In the genomic region with DNA sequence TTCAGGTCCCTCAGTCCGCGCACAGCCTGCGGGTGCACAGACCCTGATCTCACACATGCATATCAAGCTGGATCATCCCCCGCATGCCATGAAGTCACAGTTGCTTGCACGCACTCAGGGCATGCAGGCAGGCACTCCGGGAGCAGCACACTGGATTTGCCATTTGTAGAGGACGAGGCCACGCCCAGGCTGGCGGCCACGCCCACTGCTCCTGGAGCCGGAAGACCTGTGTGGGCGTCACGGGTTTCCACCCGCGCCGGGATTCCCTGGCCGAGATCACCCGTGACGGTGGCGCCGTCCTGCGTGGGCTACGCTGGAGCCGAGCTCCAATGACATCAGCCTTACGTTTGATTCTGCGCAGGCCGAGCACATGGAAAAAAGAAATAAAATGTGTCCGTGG, we compare ENCODE assay signal across 8 mouse cellular contexts. TPM values are rescaled to one million over a fixed set of nuclear protein-coding genes. Genes with fewer than 3 reads are reported as not detected.
DNase-seq lines count a peak whose midpoint lies in the region; ATAC-seq and TF ChIP-seq lines count a peak whose summit lies in the region.

No protein-coding gene starts in this region.

- WGBS in intestine, postnatal 0 days = 2% methylated on average over 28 of the region's 28 CpGs
- 8% methylated on average over 28 of the region's 28 CpGs for WGBS in limb, embryonic 10.5 days
- WGBS in midbrain, embryonic 11.5 days = 8% methylated on average over 28 of the region's 28 CpGs
- WGBS in small intestine, adult 2 months = under 1% methylated on average over 28 of the region's 28 CpGs

- DNase-seq in urinary bladder, adult 18-20 months (ENCODE audit: low spot score in 2 of 2) = peak; percentile 71 to 87
- DNase-seq in urinary bladder, postnatal 10 days (ENCODE audit: low spot score) = no peak
- DNase-seq in embryo, embryonic 9.5 days (ENCODE audit: extremely low spot score) = peak; percentile 76
- DNase-seq in limb, embryonic 10.5 days (ENCODE audit: low spot score) = peak; percentile 83
- DNase-seq in midbrain, embryonic 11.5 days (ENCODE audit: low spot score, missing footprints) = peak; percentile 98

- no peaks in the 10 kb centered on the region for H3K36me3 ChIP-seq in intestine, postnatal 0 days (ENCODE audit: control insufficient read depth, insufficient read depth)
- H3K36me3 ChIP-seq in limb, embryonic 10.5 days = no peaks in the 10 kb centered on the region
- H3K36me3 ChIP-seq in midbrain, embryonic 11.5 days (ENCODE audit: control insufficient read depth, insufficient read depth, low read length) = no peaks in the 10 kb centered on the region
- H3K36me3 ChIP-seq in small intestine, adult 2 months (ENCODE audit: control insufficient read depth, insufficient read depth, low read length) = no peaks in the 10 kb centered on the region

- H3K4me2 ChIP-seq in intestine, postnatal 0 days (replicated peaks; ENCODE audit: low read depth) = peak overlapping the region; percentile 71
- peak overlapping the region; percentile 74 for H3K4me2 ChIP-seq in midbrain, embryonic 11.5 days

- H3K27me3 ChIP-seq in intestine, postnatal 0 days (replicated peaks; ENCODE audit: control insufficient read depth, insufficient read depth, low read length) = no peaks in the 10 kb centered on the region
- H3K27me3 ChIP-seq in limb, embryonic 10.5 days (ENCODE audit: low read depth, poor library complexity, severe bottlenecking) = peaks cover 45% of the 10 kb centered on the region
- peaks cover 44% of the 10 kb centered on the region for H3K27me3 ChIP-seq in midbrain, embryonic 11.5 days (ENCODE audit: control insufficient read depth, insufficient read depth, low read length)
- no peaks in the 10 kb centered on the region for H3K27me3 ChIP-seq in small intestine, adult 2 months (ENCODE audit: control insufficient read depth, insufficient read depth, low read length)

- H3K27ac ChIP-seq in intestine, postnatal 0 days (ENCODE audit: low read depth, low read length) = peak overlapping the region; percentile 62; the same call in 1 of the 2 replicates
- peak overlapping the region; percentile 72 for H3K27ac ChIP-seq in limb, embryonic 10.5 days
- no peak overlapping the region for H3K27ac ChIP-seq in midbrain, embryonic 11.5 days (ENCODE audit: low read depth, low read length)
- H3K27ac ChIP-seq in small intestine, adult 2 months (ENCODE audit: insufficient read depth, low read depth, low read length) = peak overlapping the region; percentile 39

- H3K9ac ChIP-seq in intestine, postnatal 0 days (ENCODE audit: low read depth, low read length) = 0 out of 2 replicates have a peak overlapping the region, but pooled peaks have one; percentile 13
- peak overlapping the region; percentile 56; the same call in 1 of the 2 replicates for H3K9ac ChIP-seq in midbrain, embryonic 11.5 days (ENCODE audit: low read length)

- TF ChIP-seq CTCF in intestine, postnatal 0 days (IDR thresholded peaks at IDR 0.05; ENCODE audit: low read depth) = no peak
- no peak for TF ChIP-seq CTCF in small intestine, adult 2 months (IDR thresholded peaks at IDR 0.05; ENCODE audit: extremely low read depth, insufficient read length, insufficient replicate concordance, low read depth, low read length)

- H3K9me3 ChIP-seq in intestine, postnatal 0 days (ENCODE audit: control insufficient read depth) = no peaks in the 10 kb centered on the region
- no peaks in the 10 kb centered on the region for H3K9me3 ChIP-seq in limb, embryonic 10.5 days (replicated peaks)
- H3K9me3 ChIP-seq in midbrain, embryonic 11.5 days (ENCODE audit: control insufficient read depth, low read length) = no peaks in the 10 kb centered on the region

- TF ChIP-seq POLR2A in small intestine, adult 2 months (IDR thresholded peaks at IDR 0.05; ENCODE audit: low read depth, low read length) = peak; percentile 56; the same call in 1 of the 2 replicates

- ATAC-seq in granulocyte monocyte progenitor cell, adult 5-6 weeks (replicated peaks; ENCODE audit: poor library complexity, severe bottlenecking) = peak; percentile 40
- peak; percentile 66 for ATAC-seq in intestine, postnatal 0 days
- ATAC-seq in midbrain, embryonic 11.5 days (ENCODE audit: low FRiP score) = peak; percentile 57

- H3K4me1 ChIP-seq in intestine, postnatal 0 days (replicated peaks; ENCODE audit: control insufficient read depth, insufficient read depth, low read length) = peaks cover 32% of the 10 kb centered on the region
- H3K4me1 ChIP-seq in limb, embryonic 10.5 days = peaks cover 71% of the 10 kb centered on the region
- H3K4me1 ChIP-seq in midbrain, embryonic 11.5 days (ENCODE audit: control insufficient read depth, insufficient read depth, low read length) = peaks cover 20% of the 10 kb centered on the region
- H3K4me1 ChIP-seq in small intestine, adult 2 months (ENCODE audit: control insufficient read depth, insufficient read depth, insufficient read length, low read length) = peaks cover 53% of the 10 kb centered on the region

- H3K4me3 ChIP-seq in intestine, postnatal 0 days (ENCODE audit: low read depth, low read length) = peak overlapping the region; percentile 28
- H3K4me3 ChIP-seq in limb, embryonic 10.5 days = peak overlapping the region; percentile 49
- peak overlapping the region; percentile 35 for H3K4me3 ChIP-seq in midbrain, embryonic 11.5 days (ENCODE audit: low read depth, low read length)
- peak overlapping the region; percentile 54 for H3K4me3 ChIP-seq in small intestine, adult 2 months (ENCODE audit: low read depth, low read length)

RNA-seq across cellular contexts. Expression of a gene that starts 9.8 kb away (rescaled TPM):
- 20.1 and 21.5 TPM in 2 replicates for total RNA-seq in granulocyte monocyte progenitor cell, adult 5-6 weeks (2014; fragmentation: Nextera tagmentation)
- 25.6 and 27.6 TPM in 2 replicates for total RNA-seq in granulocyte monocyte progenitor cell, adult 5-6 weeks (2017)
- 19.9 and 20.1 TPM in 2 replicates for polyA plus RNA-seq in intestine, postnatal 0 days (2015; fragmentation: Nextera tagmentation; extraction: Ambion mirVana)
- 4.5 and 9.8 TPM in 2 replicates for polyA plus RNA-seq in limb, embryonic 10.5 days (2016; fragmentation: Nextera tagmentation; extraction: Ambion mirVana)
- 10.1 and 11.3 TPM in 2 replicates for polyA plus RNA-seq in midbrain, embryonic 11.5 days (2014; fragmentation: Nextera tagmentation; extraction: Ambion mirVana)
- polyA plus RNA-seq in small intestine, adult 2 months (2012; rRNA removed) = 16.2 and 29.7 TPM in 2 replicates

RNA-seq across cellular contexts. Expression of a gene that starts 21.6 kb away (rescaled TPM):
- 24.9 and 35.1 TPM in 2 replicates for total RNA-seq in granulocyte monocyte progenitor cell, adult 5-6 weeks (2014; fragmentation: Nextera tagmentation)
- 56.2 and 62.8 TPM in 2 replicates for total RNA-seq in granulocyte monocyte progenitor cell, adult 5-6 weeks (2017)
- 12.5 and 12.9 TPM in 2 replicates for polyA plus RNA-seq in intestine, postnatal 0 days (2015; fragmentation: Nextera tagmentation; extraction: Ambion mirVana)
- 85.0 and 85.4 TPM in 2 replicates for polyA plus RNA-seq in limb, embryonic 10.5 days (2016; fragmentation: Nextera tagmentation; extraction: Ambion mirVana)
- 19.4 and 19.7 TPM in 2 replicates for polyA plus RNA-seq in midbrain, embryonic 11.5 days (2014; fragmentation: Nextera tagmentation; extraction: Ambion mirVana)
- polyA plus RNA-seq in small intestine, adult 2 months (2012; rRNA removed) = 14.5 and 29.2 TPM in 2 replicates

RNA-seq across cellular contexts. Expression of a gene that starts 38.9 kb away (rescaled TPM):
- 145 and 158 TPM in 2 replicates for total RNA-seq in granulocyte monocyte progenitor cell, adult 5-6 weeks (2014; fragmentation: Nextera tagmentation)
- total RNA-seq in granulocyte monocyte progenitor cell, adult 5-6 weeks (2017) = 38.2 and 50.4 TPM in 2 replicates
- 358 and 367 TPM in 2 replicates for polyA plus RNA-seq in intestine, postnatal 0 days (2015; fragmentation: Nextera tagmentation; extraction: Ambion mirVana)
- 342 and 401 TPM in 2 replicates for polyA plus RNA-seq in limb, embryonic 10.5 days (2016; fragmentation: Nextera tagmentation; extraction: Ambion mirVana)
- polyA plus RNA-seq in midbrain, embryonic 11.5 days (2014; fragmentation: Nextera tagmentation; extraction: Ambion mirVana) = 321 and 347 TPM in 2 replicates
- 132 and 250 TPM in 2 replicates for polyA plus RNA-seq in small intestine, adult 2 months (2012; rRNA removed)
